Mouse (Mus musculus): ENCODE measurements around the gene Pate4. TPM values are rescaled to one million over a fixed set of nuclear protein-coding genes. Genes with fewer than 3 reads are reported as not detected.

Gene Pate4
- not detected in 2 replicates for polyA plus RNA-seq (2012; rRNA removed; ENCODE audit: low replicate concordance)

GRCm38 (mm10) chr9:35611841-35612240 lies at the start of gene Pate4:
TSS of gene Pate4 (minus strand) at chr9:35611941.

GRCm38 (mm10) chr9:35648102-35648501 lies 36.4 kb upstream of the Pate4 start, which contains the start of gene Pate3:
TSS of gene Pate3 (minus strand) at chr9:35648202.

GRCm38 (mm10) chr9:35569571-35570534 lies 41.9 kb downstream of the Pate4 start, which contains the start of the genes Pate2 and Hyls1:
TSS of gene Pate2 (plus strand) at chr9:35570284.
TSS of gene Hyls1 (minus strand) at chr9:35570398.

GRCm38 (mm10) chr9:35558257-35559008 lies 53.3 kb downstream of the Pate4 start, which contains the start of the genes Ddx25 and Pus3:
TSS of gene Ddx25 (minus strand) at chr9:35558528.
TSS of gene Pus3 (plus strand) at chr9:35558595.

Other genes with a start within 250 kb of the Pate4 start
- gene Cdon, start 190.8 kb downstream of the Pate4 start, polyA plus RNA-seq (2012; rRNA removed; ENCODE audit: low replicate concordance), result 12.7 and 25.7 TPM in 2 replicates
- gene Gm1113, start 93.7 kb downstream of the Pate4 start, polyA plus RNA-seq (2012; rRNA removed; ENCODE audit: low replicate concordance), result not detected in 2 replicates
- 0.15 TPM in 1 of 2 replicates, not detected in the other for gene Ddx25, start 53.4 kb downstream of the Pate4 start, polyA plus RNA-seq (2012; rRNA removed; ENCODE audit: low replicate concordance)
- gene Pus3, start 53.3 kb downstream of the Pate4 start, polyA plus RNA-seq (2012; rRNA removed; ENCODE audit: low replicate concordance), result 2.0 and 4.3 TPM in 2 replicates
- 0.10 and 0.19 TPM in 2 replicates for gene Pate2, start 41.7 kb downstream of the Pate4 start, polyA plus RNA-seq (2012; rRNA removed; ENCODE audit: low replicate concordance)
- 1.3 and 2.2 TPM in 2 replicates for gene Hyls1, start 41.5 kb downstream of the Pate4 start, polyA plus RNA-seq (2012; rRNA removed; ENCODE audit: low replicate concordance)
- gene Pate3, start 36.3 kb upstream of the Pate4 start, polyA plus RNA-seq (2012; rRNA removed; ENCODE audit: low replicate concordance), result not detected in 2 replicates
- not detected in 2 replicates for gene Pate1, start 75.4 kb upstream of the Pate4 start, polyA plus RNA-seq (2012; rRNA removed; ENCODE audit: low replicate concordance)
- not detected in 2 replicates for gene Gm17677, start 129.1 kb upstream of the Pate4 start, polyA plus RNA-seq (2012; rRNA removed; ENCODE audit: low replicate concordance)
- gene Gm17727, start 166.2 kb upstream of the Pate4 start, polyA plus RNA-seq (2012; rRNA removed; ENCODE audit: low replicate concordance), result not detected in 2 replicates
- not detected in 2 replicates for gene Gm27235, start 178.2 kb upstream of the Pate4 start, polyA plus RNA-seq (2012; rRNA removed; ENCODE audit: low replicate concordance)
- 0.09 TPM in 1 of 2 replicates, not detected in the other for gene D730048I06Rik, start 178.2 kb upstream of the Pate4 start, polyA plus RNA-seq (2012; rRNA removed; ENCODE audit: low replicate concordance)
- 0.24 TPM in 1 of 2 replicates, not detected in the other for gene 9230110F15Rik, start 232.2 kb upstream of the Pate4 start, polyA plus RNA-seq (2012; rRNA removed; ENCODE audit: low replicate concordance)

Measured in subcutaneous adipose tissue, adult 2 months (tissue).